Mouse (Mus musculus) spleen, adult 2 months (tissue): ENCODE data around the gene Pkd1l3.

Experiments used
- CTCF ChIP-seq: fragments of 200-500 bp; IDR thresholded peaks from 2 replicates; pipeline ENCODE4 v1.5.1; 2011; ENCODE audit warnings: mild to moderate bottlenecking, inconsistent platforms; ENCODE audit not compliant: insufficient read depth, insufficient read length, insufficient replicate concordance; ENCODE audit errors: extremely low read depth
- POLR2A ChIP-seq: fragments of 200-500 bp; IDR thresholded peaks from 2 replicates; pipeline ENCODE4 v1.6.1; 2011; ENCODE audit warnings: low read depth, low read length, inconsistent platforms

DNA sequence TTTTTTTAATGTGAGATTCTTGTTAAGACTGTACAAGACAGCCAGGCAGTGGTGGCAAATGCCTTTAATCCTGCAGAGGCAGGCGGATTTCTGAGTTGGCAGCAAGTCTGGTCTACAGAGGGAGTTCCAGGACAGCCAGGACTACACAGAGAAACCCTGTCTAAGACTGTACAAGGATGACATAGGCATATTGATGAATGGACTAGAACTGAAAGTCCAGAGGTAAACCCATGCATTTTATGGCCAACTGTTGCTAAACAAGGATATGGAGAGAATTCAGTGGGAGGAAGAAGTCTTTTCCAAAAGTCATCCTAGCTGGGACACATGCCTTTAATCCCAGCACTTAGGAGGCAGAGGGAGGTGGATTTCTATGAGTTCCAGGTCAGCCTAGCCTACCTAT lies 83.4 kb downstream of the Pkd1l3 start:
- TF ChIP-seq POLR2A = no peak
- TF ChIP-seq CTCF = no peak
